Mouse (Mus musculus) layer of hippocampus, postnatal 14 days (tissue): Measurements from ENCODE around the gene Ptprt. TPM values are rescaled to one million over a fixed set of nuclear protein-coding genes. Genes with fewer than 3 reads are reported as not detected.
"Not testable (repeated sequence)": the region's sequence is repeated elsewhere in the genome, so short reads cannot be mapped to it uniquely, and the experiment has no call there.

Experiments
- DNase-seq, 2 experiments: peaks; one replicate each; pipeline ENCODE4 v3.0.0; 2021 to 2022; ENCODE audit warnings: low spot score in 2 of 2, mixed read lengths in 1 of 2
- total RNA-seq, 2 experiments: library from RNA; stranded (reverse); gene quantifications; 2 replicates each; pipeline ENCODE4 v1.2.3; 2021

Gene Ptprt
- total RNA-seq, 2 experiments from 2014 or later, result 50.9 to 52.6 TPM

GRCm38 (mm10) chr2:162220586-162220985 lies 440.4 kb downstream of the Ptprt start:
- DNase-seq, result no peak

- DNase-seq, result peak; percentile 45 to 85
These were observed 441.4 kb downstream of the Ptprt start for GRCm38 (mm10) chr2:162219507-162219906.

- peak in 1 of 2 experiments; percentile 62 for DNase-seq
These were observed 443.1 kb downstream of the Ptprt start for GRCm38 (mm10) chr2:162217896-162218295.

- DNase-seq, result no peak
These were observed 448.6 kb downstream of the Ptprt start for GRCm38 (mm10) chr2:162212397-162212796.

- DNase-seq, result no peak
These were observed 450.4 kb downstream of the Ptprt start for GRCm38 (mm10) chr2:162210564-162210963.

- DNase-seq, result no peak
These were observed 463.6 kb downstream of the Ptprt start for GRCm38 (mm10) chr2:162197316-162197715.

- no peak for DNase-seq
These were observed 478.1 kb downstream of the Ptprt start for GRCm38 (mm10) chr2:162182621-162183475.

GRCm38 (mm10) chr2:162181826-162182225 lies 479.1 kb downstream of the Ptprt start:
- DNase-seq, result no peak

- DNase-seq, result no peak
These were observed 488.4 kb downstream of the Ptprt start for GRCm38 (mm10) chr2:162172529-162172928.

GRCm38 (mm10) chr2:162141845-162142411 lies 519.0 kb downstream of the Ptprt start:
- DNase-seq, result no peak

- not testable (repeated sequence) for DNase-seq
These were observed 524.8 kb downstream of the Ptprt start for GRCm38 (mm10) chr2:162136176-162136575.

GRCm38 (mm10) chr2:162131607-162132304 lies 529.2 kb downstream of the Ptprt start:
- no peak for DNase-seq

GRCm38 (mm10) chr2:162129896-162130295 lies 531.1 kb downstream of the Ptprt start:
- DNase-seq, result no peak

GRCm38 (mm10) chr2:162118041-162118440 lies 542.9 kb downstream of the Ptprt start:
- no peak for DNase-seq

GRCm38 (mm10) chr2:162082391-162082790 lies 578.6 kb downstream of the Ptprt start:
- peak in 1 of 2 experiments; percentile 23 for DNase-seq

- no peak for DNase-seq
These were observed 580.1 kb downstream of the Ptprt start for GRCm38 (mm10) chr2:162080717-162081398.

GRCm38 (mm10) chr2:162078571-162079280 lies 582.2 kb downstream of the Ptprt start:
- no peak for DNase-seq

GRCm38 (mm10) chr2:162052816-162053215 lies 608.1 kb downstream of the Ptprt start:
- no peak for DNase-seq

- no peak for DNase-seq
These were observed 610.7 kb downstream of the Ptprt start for GRCm38 (mm10) chr2:162050198-162050597.

- no peak for DNase-seq
These were observed 625.3 kb downstream of the Ptprt start for GRCm38 (mm10) chr2:162035615-162036014.

- no peak for DNase-seq
These were observed 629.3 kb downstream of the Ptprt start for GRCm38 (mm10) chr2:162031636-162032035.
